Mouse (Mus musculus) spleen, adult 2 months (tissue): ENCODE results near the gene Lysmd2. TPM values are rescaled to one million over a fixed set of nuclear protein-coding genes. Genes with fewer than 3 reads are reported as not detected.
A peak's percentile ranks its signal among the peaks of the same experiment; 100 is the strongest.

Experiments
- DNase-seq, 2 experiments: peaks; one replicate each; pipeline versions ENCODE4 v3.0.0 to v3.0.0-alpha.2; 2012 to 2021; ENCODE audit warnings: low spot score in 2 of 2, low read depth in 1 of 2
- H3K27ac ChIP-seq: fragments of 200-500 bp; 2 replicates; pipeline ENCODE4 v1.5.1; 2012; ENCODE audit warnings: low read length, inconsistent platforms; ENCODE audit not compliant: insufficient read depth
- H3K27me3 ChIP-seq: fragments of 200-500 bp; 2 replicates; pipeline ENCODE4 v1.6.1; 2012; ENCODE audit warnings: mild to moderate bottlenecking, moderate library complexity, low read length, inconsistent platforms; ENCODE audit not compliant: control insufficient read depth, insufficient read depth
- H3K36me3 ChIP-seq: fragments of 200-500 bp; 2 replicates; pipeline ENCODE4 v1.6.1; 2012; ENCODE audit warnings: mild to moderate bottlenecking, low read length, inconsistent platforms; ENCODE audit not compliant: control insufficient read depth, insufficient read depth
- H3K4me1 ChIP-seq: fragments of 200-500 bp; 2 replicates; pipeline ENCODE4 v1.6.1; 2011; ENCODE audit warnings: inconsistent platforms; ENCODE audit not compliant: control insufficient read depth, insufficient read depth, insufficient read length
- H3K4me3 ChIP-seq: fragments of 200-500 bp; 2 replicates; pipeline ENCODE4 v1.5.1; 2011; ENCODE audit warnings: mild to moderate bottlenecking, inconsistent platforms; ENCODE audit not compliant: insufficient read depth, insufficient read length; ENCODE audit errors: extremely low read depth
- CTCF ChIP-seq: fragments of 200-500 bp; IDR thresholded peaks from 2 replicates; pipeline ENCODE4 v1.5.1; 2011; ENCODE audit warnings: mild to moderate bottlenecking, inconsistent platforms; ENCODE audit not compliant: insufficient read depth, insufficient read length, insufficient replicate concordance; ENCODE audit errors: extremely low read depth
- POLR2A ChIP-seq: fragments of 200-500 bp; IDR thresholded peaks from 2 replicates; pipeline ENCODE4 v1.6.1; 2011; ENCODE audit warnings: low read depth, low read length, inconsistent platforms
- WGBS: fragments of 180-500 bp; shearing (Covaris S2); methylation state at CpG from one replicate; pipeline ENCODE4 v1.1.7; 2018; 5-methylcytosine and 5-hydroxymethylcytosine counted together
- polyA plus RNA-seq: library from polyadenylated mRNA; depleted of rRNA; stranded (reverse); fragments of >200 nt; gene quantifications from 2 replicates; pipeline ENCODE4 v1.2.3, GENCODE M21; 2012

Gene Lysmd2
- polyA plus RNA-seq, 1 experiment, result 6.6 TPM

DNA sequence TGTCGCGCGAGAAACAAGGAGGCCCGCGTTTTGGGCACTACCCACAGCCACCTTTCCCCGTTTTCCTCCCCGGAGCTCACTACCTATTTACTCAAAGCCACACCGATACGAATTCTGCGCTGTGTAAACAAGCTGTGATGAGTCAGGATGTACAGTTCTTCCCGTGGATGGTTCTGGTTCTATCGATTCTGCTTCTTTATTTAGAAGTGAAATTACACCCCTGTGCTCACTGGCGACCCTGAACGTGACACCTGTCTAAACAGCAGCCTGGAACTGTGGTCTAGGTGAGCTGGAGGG lies 715 bp downstream of the Lysmd2 start:
- H3K36me3 ChIP-seq, result no peaks in the 10 kb centered on the region
- 4% methylated on average over 14 of the region's 14 CpGs for WGBS
- DNase-seq, result no peak

DNA sequence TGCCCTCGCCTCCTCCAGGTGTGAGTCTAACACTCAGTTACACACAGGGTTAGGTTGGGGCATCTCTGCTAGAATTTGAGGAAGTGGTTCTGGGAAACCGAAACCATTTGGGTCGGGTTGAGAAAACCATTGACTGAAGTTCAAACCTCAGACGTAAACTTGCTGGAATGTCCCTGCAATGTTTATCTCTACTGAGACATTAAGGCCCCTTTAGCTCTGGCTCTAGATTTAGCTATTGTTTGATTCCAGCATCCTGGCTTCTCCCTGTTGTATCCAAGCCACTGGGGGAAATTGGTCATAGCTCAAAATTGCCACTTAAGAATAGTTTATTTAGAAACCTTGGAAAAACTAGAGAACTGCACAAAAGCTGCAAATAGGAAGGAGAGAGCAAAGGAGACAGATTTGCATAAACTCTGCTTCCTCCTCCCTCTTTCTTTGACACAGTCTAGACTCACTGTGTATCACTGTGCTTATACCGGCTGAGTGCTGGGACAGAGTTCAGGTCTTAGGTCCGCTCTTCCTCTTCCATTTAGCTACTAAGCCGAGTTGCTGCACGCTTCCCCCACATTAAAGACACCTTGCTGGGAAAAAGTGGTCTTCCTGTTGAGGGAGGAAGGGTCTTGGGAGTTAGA lies 5.4 kb downstream of the Lysmd2 start:
- Histone ChIP-seq H3K27ac (peak overlapping the region; percentile 23; the same call in 1 of the 2 replicates), H3K4me1 (no peaks in the 10 kb centered on the region; the same call in none of the 2 replicates), H3K4me3 (no peak overlapping the region), H3K36me3 (no peaks in the 10 kb centered on the region), H3K27me3 (peaks cover under 1% of the 10 kb centered on the region; the same call in 1 of the 2 replicates)
- no peak for DNase-seq
- 47% methylated on average over 8 of the region's 8 CpGs for WGBS
- TF ChIP-seq CTCF (no peak), POLR2A (no peak)

More for the DNA sequence above, 715 bp downstream of the Lysmd2 start:
- Histone ChIP-seq H3K4me1 (peaks cover 5% of the 10 kb centered on the region), H3K27ac (peak overlapping the region; percentile 41; the same call in 1 of the 2 replicates), H3K27me3 (peaks cover 7% of the 10 kb centered on the region), H3K4me3 (peak overlapping the region; percentile 72)
- TF ChIP-seq CTCF (no peak), POLR2A (no peak)

- TF ChIP-seq CTCF (no peak), POLR2A (no peak)
- 90% methylated on average over 10 of the region's 10 CpGs for WGBS
- no peak for DNase-seq
- no peaks in the 10 kb centered on the region for H3K36me3 ChIP-seq
- no peaks in the 10 kb centered on the region; the same call in 1 of the 2 replicates for H3K4me1 ChIP-seq
- no peaks in the 10 kb centered on the region; the same call in 1 of the 2 replicates for H3K27me3 ChIP-seq
- no peak overlapping the region for H3K27ac ChIP-seq
- no peak overlapping the region for H3K4me3 ChIP-seq
These were observed 6.6 kb downstream of the Lysmd2 start for GRCm38 (mm10) chr9:75632111-75632510.

GRCm38 (mm10) chr9:75632902-75633301 lies 7.4 kb downstream of the Lysmd2 start:
- no peaks in the 10 kb centered on the region for H3K27me3 ChIP-seq
- H3K27ac ChIP-seq, result no peak overlapping the region
- H3K4me1 ChIP-seq, result no peaks in the 10 kb centered on the region; the same call in 1 of the 2 replicates
- H3K4me3 ChIP-seq, result no peak overlapping the region
- TF ChIP-seq CTCF, result peak; percentile 7; the same call in 1 of the 2 replicates
- TF ChIP-seq POLR2A, result no peak
- DNase-seq, result no peak
- H3K36me3 ChIP-seq, result no peaks in the 10 kb centered on the region
- WGBS, result 87% methylated on average over 1 of the region's 1 CpGs

DNA sequence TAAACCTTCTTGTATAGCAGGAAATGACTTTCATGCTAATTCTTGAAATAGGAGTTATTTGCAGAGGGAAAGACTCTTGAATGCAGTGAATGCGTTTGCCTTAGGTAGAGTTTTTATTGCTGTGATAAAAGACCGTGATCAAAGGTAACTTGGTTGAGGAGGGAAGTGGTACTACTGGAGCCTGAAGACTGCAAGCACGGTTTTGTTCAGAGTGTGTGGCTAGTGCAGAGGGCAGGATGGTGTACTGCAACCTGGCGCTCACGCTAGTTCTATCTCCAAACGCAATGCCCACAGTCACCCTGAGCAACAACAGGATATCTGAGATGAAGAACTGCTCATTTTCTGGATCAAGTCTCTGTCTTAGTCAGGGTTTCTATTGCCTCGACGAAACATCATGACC lies 8.1 kb downstream of the Lysmd2 start:
- no peak overlapping the region for H3K4me3 ChIP-seq
- no peak for DNase-seq
- 82% methylated on average over 8 of the region's 8 CpGs for WGBS
- no peaks in the 10 kb centered on the region; the same call in 1 of the 2 replicates for H3K4me1 ChIP-seq
- H3K27ac ChIP-seq, result no peak overlapping the region
- no peaks in the 10 kb centered on the region for H3K36me3 ChIP-seq
- no peaks in the 10 kb centered on the region for H3K27me3 ChIP-seq
- no peak for TF ChIP-seq POLR2A
- no peak for TF ChIP-seq CTCF

DNA sequence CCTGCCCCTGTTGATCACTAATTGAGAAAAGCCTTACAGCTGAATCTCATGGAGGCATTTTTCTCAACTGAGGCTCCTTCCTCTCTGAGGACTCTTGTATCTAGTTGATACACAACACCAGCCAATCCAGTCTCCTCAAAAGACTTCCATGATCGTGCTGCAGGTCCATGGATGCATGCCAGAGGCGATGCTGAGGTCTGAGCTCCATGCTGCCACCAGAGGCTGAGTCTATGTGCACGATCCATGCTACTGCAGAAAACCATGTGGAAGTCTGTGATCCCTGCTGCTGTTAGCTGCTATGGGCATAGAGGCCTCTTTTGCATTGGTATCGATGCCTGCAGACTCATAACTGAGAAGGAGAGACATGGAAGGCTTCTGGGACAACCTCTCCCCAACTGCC lies 8.7 kb downstream of the Lysmd2 start:
- Histone ChIP-seq H3K27ac (no peak overlapping the region), H3K36me3 (no peaks in the 10 kb centered on the region), H3K4me3 (no peak overlapping the region), H3K4me1 (no peaks in the 10 kb centered on the region; the same call in 1 of the 2 replicates), H3K27me3 (no peaks in the 10 kb centered on the region)
- 90% methylated on average over 4 of the region's 4 CpGs for WGBS
- no peak for DNase-seq
- TF ChIP-seq CTCF (no peak), POLR2A (no peak)

GRCm38 (mm10) chr9:75645405-75645804 lies 19.9 kb downstream of the Lysmd2 start:
- no peaks in the 10 kb centered on the region for H3K27me3 ChIP-seq
- H3K4me1 ChIP-seq, result no peaks in the 10 kb centered on the region; the same call in 1 of the 2 replicates
- no peak for DNase-seq
- WGBS, result 61% methylated on average over 3 of the region's 3 CpGs
- H3K36me3 ChIP-seq, result no peaks in the 10 kb centered on the region
- no peak for TF ChIP-seq CTCF
- no peak for TF ChIP-seq POLR2A
- no peak overlapping the region for H3K4me3 ChIP-seq
- no peak overlapping the region for H3K27ac ChIP-seq
